Mouse (Mus musculus) testis, adult 2 months (tissue): Measurements from ENCODE around the gene Fam13c. TPM values are rescaled to one million over a fixed set of nuclear protein-coding genes. Genes with fewer than 3 reads are reported as not detected.
"Not testable (repeated sequence)": the region's sequence is repeated elsewhere in the genome, so short reads cannot be mapped to it uniquely, and the experiment has no call there.

Experiments used
- H3K27ac ChIP-seq: fragments of 200-500 bp; 2 replicates; pipeline ENCODE4 v1.5.1; 2012; ENCODE audit warnings: low read depth, low read length; ENCODE audit not compliant: control insufficient read depth, insufficient read depth
- H3K27me3 ChIP-seq: fragments of 200-500 bp; 2 replicates; pipeline ENCODE4 v1.6.1; 2012; ENCODE audit warnings: mild to moderate bottlenecking, low read length, moderate library complexity; ENCODE audit not compliant: control insufficient read depth, insufficient read depth
- H3K36me3 ChIP-seq: fragments of 200-500 bp; 2 replicates; pipeline ENCODE4 v1.6.1; 2012; ENCODE audit warnings: mild to moderate bottlenecking, low read length; ENCODE audit not compliant: control insufficient read depth, insufficient read depth
- H3K4me1 ChIP-seq: fragments of 200-500 bp; 2 replicates; pipeline ENCODE4 v1.6.1; 2012; ENCODE audit warnings: low read length; ENCODE audit not compliant: control insufficient read depth, insufficient read depth
- H3K4me3 ChIP-seq: fragments of 200-500 bp; 2 replicates; pipeline ENCODE4 v1.5.1; 2012; ENCODE audit warnings: low read depth, mild to moderate bottlenecking, low read length, moderate library complexity, mixed read lengths; ENCODE audit not compliant: control insufficient read depth
- CTCF ChIP-seq: fragments of 200-500 bp; IDR thresholded peaks from 2 replicates; pipeline ENCODE4 v1.5.1; 2012; ENCODE audit warnings: low read depth, mild to moderate bottlenecking, inconsistent platforms, low read length, moderate library complexity; ENCODE audit not compliant: control insufficient read depth, insufficient read depth, insufficient replicate concordance
- POLR2A ChIP-seq: fragments of 200-500 bp; IDR thresholded peaks from 2 replicates; pipeline ENCODE4 v1.6.1; 2012; ENCODE audit warnings: low read depth, mild to moderate bottlenecking, inconsistent platforms, low read length, moderate library complexity; ENCODE audit not compliant: control insufficient read depth
- polyA plus RNA-seq: library from polyadenylated mRNA; depleted of rRNA; stranded (reverse); fragments of >200 nt; gene quantifications from 2 replicates; pipeline ENCODE4 v1.2.3, GENCODE M21; 2012

Gene Fam13c
- polyA plus RNA-seq, 1 experiment = 2.2 TPM

DNA sequence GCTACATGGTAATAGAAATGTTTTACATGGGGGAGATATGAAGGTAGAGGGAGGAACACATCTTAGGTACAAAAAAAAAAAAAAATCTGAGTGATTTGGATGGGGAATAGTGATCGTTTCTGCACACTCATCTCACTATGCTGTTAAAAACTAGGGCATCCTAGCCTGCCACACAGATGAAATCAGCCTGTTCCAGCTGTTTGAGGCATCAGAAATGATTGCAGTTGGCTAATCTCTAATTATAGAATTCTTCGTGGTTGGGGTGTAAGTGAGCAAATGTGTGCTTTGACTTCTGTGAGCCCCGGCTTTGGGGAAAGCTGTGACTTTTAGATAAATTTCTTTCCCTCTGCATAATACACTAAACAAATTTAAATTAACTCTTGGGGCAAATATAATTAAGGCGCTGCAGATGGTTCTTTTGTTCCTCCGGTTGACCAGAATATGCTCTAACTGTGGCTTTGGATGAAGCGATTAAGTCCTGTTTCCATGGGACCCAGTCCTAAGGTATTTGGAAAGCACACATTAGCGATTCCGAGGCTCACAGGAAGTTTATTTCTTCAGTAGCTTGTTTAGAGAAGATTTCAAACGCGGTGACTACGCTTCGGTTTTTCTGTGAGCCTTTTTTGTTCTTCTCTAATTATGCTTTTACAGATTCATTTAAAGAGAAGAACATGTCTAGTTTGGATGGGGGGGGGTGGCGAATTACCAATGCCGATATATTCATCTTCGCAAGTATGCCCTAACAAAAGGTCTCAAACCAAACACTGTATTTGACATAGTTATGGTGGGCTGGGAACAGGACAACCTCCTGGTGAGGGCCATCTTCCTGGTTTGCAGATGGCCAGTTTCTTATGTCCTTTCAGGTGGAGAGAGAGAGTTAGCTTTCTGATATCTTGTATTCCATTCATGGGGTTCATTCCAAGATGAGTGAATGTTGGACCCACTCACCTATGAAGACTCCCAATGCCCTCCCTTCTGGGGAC is 20.7 kb upstream of the Fam13c start:
- H3K4me3 ChIP-seq = no peak overlapping the region
- no peaks in the 10 kb centered on the region for H3K36me3 ChIP-seq
- H3K27me3 ChIP-seq = no peaks in the 10 kb centered on the region
- H3K27ac ChIP-seq = no peak overlapping the region
- TF ChIP-seq CTCF (no peak), POLR2A (no peak)
- H3K4me1 ChIP-seq = no peaks in the 10 kb centered on the region

DNA sequence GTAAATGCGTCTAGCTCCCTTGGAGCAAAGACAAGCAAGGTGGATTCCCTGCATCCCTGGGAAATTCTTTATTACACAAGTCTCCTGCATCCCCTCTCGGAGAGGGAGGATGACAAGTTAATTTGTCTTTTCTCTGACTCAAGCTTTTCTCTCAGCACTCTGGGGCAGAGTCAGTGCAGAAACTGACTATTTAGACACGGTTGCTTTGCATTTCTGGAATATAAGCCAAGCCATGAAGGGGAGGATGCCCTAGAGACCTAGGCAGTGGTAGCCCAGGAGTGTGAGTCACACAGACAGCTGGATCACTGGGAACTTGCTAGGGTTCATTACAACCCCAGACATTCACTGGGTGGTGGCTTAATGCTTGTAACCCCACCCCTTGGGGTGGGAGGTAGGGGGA is 13.9 kb upstream of the Fam13c start:
- Histone ChIP-seq H3K27ac (no peak overlapping the region), H3K4me1 (peaks cover 3% of the 10 kb centered on the region; the same call in 1 of the 2 replicates), H3K4me3 (no peak overlapping the region), H3K27me3 (no peaks in the 10 kb centered on the region), H3K36me3 (no peaks in the 10 kb centered on the region)
- TF ChIP-seq POLR2A = no peak

DNA sequence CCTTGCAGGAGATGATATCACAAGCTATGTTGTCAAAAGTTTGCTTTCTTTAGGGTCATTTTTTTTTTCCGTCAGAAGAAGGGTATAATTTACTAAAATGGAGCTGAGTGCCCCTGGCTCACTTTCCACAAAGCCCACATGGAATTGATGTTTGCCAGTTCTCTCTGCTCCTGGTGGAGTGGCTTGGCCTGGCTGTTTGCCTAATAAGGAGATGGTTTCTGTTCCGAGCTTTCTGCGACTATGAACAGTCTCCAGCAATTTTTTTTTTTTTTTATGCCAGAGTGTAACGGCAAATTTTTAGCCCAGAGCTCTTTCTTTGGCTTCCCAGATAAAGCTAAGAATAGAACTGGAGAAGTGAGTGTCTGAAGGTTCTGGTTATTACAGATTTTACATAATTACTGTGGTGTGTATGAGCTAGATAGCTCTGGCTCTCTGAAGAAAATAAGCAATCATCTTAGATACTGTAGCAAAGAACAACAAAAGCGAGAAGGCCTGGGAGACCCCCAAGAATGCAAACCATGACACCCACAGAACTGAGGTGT is 12.1 kb upstream of the Fam13c start:
- TF ChIP-seq POLR2A (no peak), CTCF (no peak)
- 0 out of 2 replicates have a peak overlapping the region, but pooled peaks have one; percentile 65 for H3K27ac ChIP-seq

GRCm38 (mm10) chr10:70429341-70429740 is 10.9 kb upstream of the Fam13c start:
- no peak overlapping the region for H3K4me3 ChIP-seq
- peaks cover 3% of the 10 kb centered on the region; the same call in 1 of the 2 replicates for H3K4me1 ChIP-seq
- H3K36me3 ChIP-seq = no peaks in the 10 kb centered on the region
- no peaks in the 10 kb centered on the region for H3K27me3 ChIP-seq
- TF ChIP-seq CTCF (no peak), POLR2A (no peak)
- H3K27ac ChIP-seq = no peak overlapping the region

More for the DNA sequence above, 12.1 kb upstream of the Fam13c start:
- H3K36me3 ChIP-seq = no peaks in the 10 kb centered on the region
- peaks cover 3% of the 10 kb centered on the region; the same call in 1 of the 2 replicates for H3K4me1 ChIP-seq
- H3K4me3 ChIP-seq = no peak overlapping the region
- no peaks in the 10 kb centered on the region for H3K27me3 ChIP-seq

DNA sequence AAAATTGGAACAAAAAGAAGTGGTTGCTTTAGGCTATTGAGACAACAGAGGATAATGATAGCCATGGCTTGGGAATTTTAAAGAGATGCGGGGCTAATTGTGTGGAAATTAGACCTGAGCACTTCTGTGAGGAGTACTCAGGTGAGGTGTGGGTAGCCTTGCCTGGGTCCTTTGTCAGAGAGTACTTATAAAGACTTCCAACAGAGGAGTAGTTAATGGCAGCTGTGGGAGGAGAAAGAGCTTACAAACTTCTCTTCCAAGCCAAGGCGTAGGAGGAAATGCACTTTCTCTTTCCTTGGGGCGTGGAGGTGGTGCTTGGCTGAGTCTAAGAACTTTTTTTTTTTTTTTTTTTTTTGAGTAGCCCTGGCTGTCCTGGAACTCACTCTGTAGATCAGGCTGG is 6.9 kb upstream of the Fam13c start:
- no peak overlapping the region for H3K27ac ChIP-seq
- no peak overlapping the region for H3K4me3 ChIP-seq
- H3K4me1 ChIP-seq = peaks cover 3% of the 10 kb centered on the region; the same call in 1 of the 2 replicates
- TF ChIP-seq CTCF (no peak), POLR2A (no peak)
- no peaks in the 10 kb centered on the region for H3K27me3 ChIP-seq
- no peaks in the 10 kb centered on the region for H3K36me3 ChIP-seq

DNA sequence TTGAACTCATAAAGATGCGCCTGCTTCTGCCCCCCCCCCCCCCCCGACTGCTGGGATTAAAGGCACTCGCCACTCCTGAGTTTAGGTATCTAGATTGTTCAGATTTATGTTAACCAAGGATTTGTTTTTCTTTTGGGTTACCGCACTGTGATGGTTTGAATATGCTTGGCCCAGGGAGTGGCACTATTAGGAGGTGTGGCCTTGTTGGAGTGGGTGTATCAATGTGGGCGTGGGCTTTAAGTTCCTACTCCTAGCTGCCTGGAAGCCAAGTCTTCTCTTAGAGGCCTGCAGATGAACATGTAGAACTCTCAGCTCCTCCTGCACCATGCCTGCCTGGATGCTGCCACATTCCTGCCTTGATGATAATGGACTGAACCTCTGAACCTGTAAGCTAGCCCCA is 6.5 kb upstream of the Fam13c start:
- not testable (repeated sequence) for H3K4me1 ChIP-seq, H3K4me3 ChIP-seq, H3K27ac ChIP-seq, H3K36me3 ChIP-seq, H3K27me3 ChIP-seq

DNA sequence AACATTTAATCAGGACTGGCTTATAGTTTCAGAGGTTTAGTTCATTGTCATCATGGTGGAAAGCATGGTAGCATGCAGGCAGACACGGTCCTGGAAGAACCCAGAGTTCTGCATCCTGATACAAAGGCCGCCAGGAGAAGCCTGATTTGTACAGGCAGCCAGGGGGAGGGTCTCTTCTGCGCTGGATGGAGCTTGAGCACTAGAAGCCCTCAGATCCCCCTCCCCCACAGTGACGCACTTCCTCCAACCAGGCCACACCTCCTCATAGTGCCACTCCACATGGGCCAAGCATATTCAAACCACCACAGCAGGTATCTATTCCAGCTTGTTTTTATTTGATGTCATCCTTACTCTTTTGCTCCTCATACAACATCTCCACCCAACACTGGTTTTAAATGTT is 3.6 kb upstream of the Fam13c start:
- Histone ChIP-seq H3K4me1 (peaks cover 6% of the 10 kb centered on the region), H3K27ac (no peak overlapping the region), H3K36me3 (no peaks in the 10 kb centered on the region), H3K27me3 (no peaks in the 10 kb centered on the region), H3K4me3 (no peak overlapping the region)
- TF ChIP-seq CTCF (no peak), POLR2A (no peak)

DNA sequence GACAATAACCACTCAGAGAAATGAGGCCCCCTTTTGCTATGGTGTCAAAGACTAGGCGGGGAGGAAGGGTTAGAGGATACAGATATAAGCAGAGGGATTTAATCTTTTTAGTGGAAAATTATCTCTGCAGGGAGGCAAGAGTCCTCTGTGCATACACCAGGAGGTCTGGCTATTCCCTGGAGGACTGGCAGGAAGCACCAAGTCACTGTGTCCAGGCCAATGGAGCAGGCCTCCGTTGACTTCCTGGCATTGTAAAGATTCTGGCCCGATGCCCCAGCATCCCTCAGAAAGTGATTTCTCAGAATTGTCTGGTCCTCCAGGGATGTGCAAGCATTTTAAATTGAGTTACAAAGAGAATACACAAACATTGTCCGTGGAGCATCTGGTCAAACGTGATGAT is 3.0 kb upstream of the Fam13c start:
- Histone ChIP-seq H3K27me3 (no peaks in the 10 kb centered on the region), H3K27ac (no peak overlapping the region), H3K4me3 (no peak overlapping the region), H3K4me1 (peaks cover 6% of the 10 kb centered on the region), H3K36me3 (no peaks in the 10 kb centered on the region)
- TF ChIP-seq POLR2A (no peak), CTCF (no peak)
